Mouse (Mus musculus): ENCODE measurements around the gene Tdrd12. TPM values are rescaled to one million over a fixed set of nuclear protein-coding genes. Genes with fewer than 3 reads are reported as not detected.
"Not testable (repeated sequence)": the region's sequence is repeated elsewhere in the genome, so short reads cannot be mapped to it uniquely, and the experiment has no call there.

The Tdrd12 gene
- polyA plus RNA-seq, 1 experiment from 2014 or later = 0.31 TPM

DNA sequence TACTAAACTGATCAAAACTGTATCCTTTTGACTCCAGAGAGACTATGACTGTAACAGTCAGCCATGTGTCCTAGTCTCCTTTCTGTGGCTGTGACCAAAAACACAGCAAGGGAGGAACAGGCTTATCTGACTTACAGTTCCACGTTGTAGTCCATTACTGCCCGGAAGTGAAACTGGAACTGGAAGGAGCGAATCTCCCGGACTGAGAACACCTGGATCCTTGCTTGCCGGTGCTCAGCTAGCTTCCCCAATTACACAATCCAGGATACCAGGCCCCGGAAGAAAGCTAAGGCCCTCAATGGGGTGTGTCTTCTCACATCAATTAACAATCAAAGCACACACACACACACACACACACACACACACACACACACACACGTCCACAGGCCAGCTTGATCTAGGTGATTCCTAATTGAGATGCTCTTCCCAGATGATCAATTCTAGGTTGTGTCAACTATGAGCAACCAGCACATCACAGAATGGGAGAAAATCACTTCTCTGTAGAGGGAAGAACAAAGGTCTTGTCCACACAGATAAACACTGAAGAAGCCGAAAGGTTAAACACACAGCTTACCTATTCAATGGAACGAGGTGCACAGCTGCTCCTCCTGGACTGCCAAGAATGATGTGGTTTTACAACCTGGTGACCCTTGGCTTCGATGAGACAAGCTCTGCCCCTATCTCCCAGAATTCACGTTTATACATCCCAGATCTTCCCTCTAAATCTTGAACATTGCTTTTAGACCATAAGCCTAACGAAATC, 1.6 kb downstream of the Tdrd12 start:
- Histone ChIP-seq H3K27me3 (ENCODE audit: low read depth, poor library complexity, severe bottlenecking) (no peaks in the 10 kb centered on the region), H3K36me3 (no peaks in the 10 kb centered on the region), H3K4me1 (no peaks in the 10 kb centered on the region), H3K9me3 (replicated peaks) (no peaks in the 10 kb centered on the region), H3K27ac (no peak overlapping the region), H3K4me3 (no peak overlapping the region)
- DNase-seq (ENCODE audit: low spot score) = no peak
- 85% methylated on average over 12 of the region's 12 CpGs for WGBS

DNA sequence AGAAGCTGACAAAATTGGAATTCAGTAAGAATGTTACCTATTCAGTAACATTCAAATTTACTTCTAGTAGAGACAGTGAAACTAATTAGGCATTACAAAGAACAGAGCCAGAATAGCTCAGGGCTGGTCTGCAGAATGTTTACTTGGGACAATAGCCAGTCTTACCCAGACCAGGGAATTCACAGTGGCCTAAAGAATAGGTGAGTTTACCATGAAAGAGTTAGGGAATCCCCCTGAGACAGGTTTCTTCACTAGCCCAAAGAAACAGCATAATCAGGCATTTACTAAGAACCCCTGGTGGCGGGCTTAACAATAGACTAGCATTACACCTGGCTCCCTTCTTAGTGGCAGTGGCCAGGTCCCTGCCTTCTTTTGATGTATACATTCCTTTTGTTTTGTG, 7.0 kb downstream of the Tdrd12 start:
- not testable (repeated sequence) for H3K36me3 ChIP-seq; H3K4me1 ChIP-seq; DNase-seq (ENCODE audit: low spot score); H3K27ac ChIP-seq; H3K9me3 ChIP-seq (replicated peaks); H3K27me3 ChIP-seq (ENCODE audit: low read depth, poor library complexity, severe bottlenecking); H3K4me3 ChIP-seq
- 70% methylated on average over 1 of the region's 1 CpGs for WGBS

DNA sequence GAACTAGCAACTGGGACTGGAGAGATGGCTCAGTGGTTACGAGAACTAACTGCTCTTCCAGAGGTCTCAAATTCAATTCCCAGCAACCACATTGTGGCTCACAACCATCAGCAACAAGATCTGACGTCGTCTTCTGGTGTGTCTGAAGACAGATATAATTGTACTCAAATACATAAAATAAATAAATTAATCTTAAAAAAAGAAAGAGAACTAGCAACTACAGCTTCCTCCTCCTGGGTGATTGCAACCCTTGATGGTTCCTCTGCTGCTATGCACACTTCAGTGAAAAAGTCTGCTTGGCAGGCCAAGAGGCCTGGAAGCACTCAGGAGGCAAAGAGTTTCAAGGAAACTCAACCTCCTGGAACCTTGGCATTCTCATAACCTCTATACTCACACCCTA, 7.5 kb downstream of the Tdrd12 start:
- Histone ChIP-seq H3K9me3 (replicated peaks) (no peaks in the 10 kb centered on the region), H3K4me3 (no peak overlapping the region), H3K36me3 (no peaks in the 10 kb centered on the region), H3K27ac (no peak overlapping the region), H3K4me1 (no peaks in the 10 kb centered on the region), H3K27me3 (ENCODE audit: low read depth, poor library complexity, severe bottlenecking) (no peaks in the 10 kb centered on the region)
- no peak for DNase-seq (ENCODE audit: low spot score)
- WGBS = 81% methylated on average over 3 of the region's 3 CpGs

DNA sequence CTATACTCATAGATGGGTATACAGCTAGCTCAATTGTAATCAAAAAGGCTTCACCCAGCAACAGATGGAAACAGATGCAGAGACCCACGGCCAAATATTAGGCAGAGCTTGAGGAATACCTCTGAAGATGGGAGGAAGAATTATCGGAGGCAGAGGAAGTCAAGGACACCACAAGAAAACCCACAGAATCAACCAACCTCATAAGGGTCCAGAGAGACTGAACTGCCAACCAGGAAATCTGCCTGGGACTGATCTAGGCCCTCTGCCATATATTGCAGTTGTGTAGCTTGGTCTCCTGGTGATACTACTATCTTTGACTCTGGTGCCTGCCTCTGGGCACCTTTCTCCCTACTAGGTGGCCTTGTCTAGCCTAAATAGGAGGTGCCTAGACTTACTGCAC, 10.8 kb downstream of the Tdrd12 start:
- H3K9me3 ChIP-seq (replicated peaks) = no peaks in the 10 kb centered on the region
- H3K4me1 ChIP-seq = no peaks in the 10 kb centered on the region
- H3K27ac ChIP-seq = no peak overlapping the region
- no peaks in the 10 kb centered on the region for H3K27me3 ChIP-seq (ENCODE audit: low read depth, poor library complexity, severe bottlenecking)
- no peak for DNase-seq (ENCODE audit: low spot score)
- no peaks in the 10 kb centered on the region for H3K36me3 ChIP-seq
- WGBS = 84% methylated on average over 2 of the region's 2 CpGs
- no peak overlapping the region for H3K4me3 ChIP-seq

DNA sequence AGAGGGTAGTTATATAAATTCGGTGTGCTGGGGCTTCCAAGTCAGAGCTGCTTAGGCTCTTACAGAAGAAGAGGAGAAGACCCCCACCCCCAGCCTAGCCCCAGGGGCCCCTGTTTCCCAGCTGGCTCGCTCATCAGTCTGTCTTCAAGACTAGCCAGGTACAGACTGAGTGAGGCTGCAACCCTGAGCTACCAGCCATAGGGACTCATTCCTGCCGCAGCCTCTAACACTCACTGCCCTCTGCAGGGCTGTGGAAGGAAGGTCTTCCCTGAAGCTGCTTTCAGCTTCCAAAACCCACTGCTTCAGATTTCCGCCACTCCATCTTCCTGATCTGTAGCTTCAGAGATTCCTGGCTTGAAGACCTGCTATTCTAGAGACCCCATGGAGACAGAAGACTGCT, 35.5 kb downstream of the Tdrd12 start:
- Histone ChIP-seq H3K36me3 (no peaks in the 10 kb centered on the region), H3K4me3 (no peak overlapping the region), H3K27ac (peak overlapping the region; percentile 58; the same call in 1 of the 2 replicates), H3K9me3 (replicated peaks) (no peaks in the 10 kb centered on the region), H3K27me3 (ENCODE audit: low read depth, poor library complexity, severe bottlenecking) (no peaks in the 10 kb centered on the region), H3K4me1 (no peaks in the 10 kb centered on the region; the same call in 1 of the 2 replicates)
- peak; percentile 36 for DNase-seq (ENCODE audit: low spot score)
- 16% methylated on average over 4 of the region's 4 CpGs for WGBS

DNA sequence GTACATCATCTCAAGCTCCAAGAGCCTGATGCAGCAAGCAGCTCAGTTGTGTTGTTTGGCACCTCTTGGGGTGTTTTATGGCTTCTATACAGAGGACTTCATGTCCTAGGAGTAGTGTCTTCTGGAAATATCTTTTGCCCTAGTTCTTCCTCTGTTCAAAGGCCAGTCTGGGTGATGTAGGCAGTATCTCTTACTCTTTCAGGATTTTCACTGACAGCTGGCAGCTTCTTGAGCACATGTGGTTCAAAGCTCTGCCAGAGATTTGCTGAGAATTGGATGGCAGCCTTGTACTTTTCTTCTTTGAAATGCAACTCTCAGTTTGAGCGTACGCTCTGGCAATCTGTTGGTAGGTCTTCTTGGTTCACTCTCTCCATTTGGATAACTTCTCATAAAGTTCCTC, 40.0 kb downstream of the Tdrd12 start:
- Histone ChIP-seq H3K9me3 (replicated peaks) (no peaks in the 10 kb centered on the region), H3K27ac (no peak overlapping the region), H3K4me3 (no peak overlapping the region), H3K27me3 (ENCODE audit: low read depth, poor library complexity, severe bottlenecking) (no peaks in the 10 kb centered on the region), H3K4me1 (no peaks in the 10 kb centered on the region; the same call in 1 of the 2 replicates), H3K36me3 (no peaks in the 10 kb centered on the region)
- WGBS = 99% methylated on average over 2 of the region's 2 CpGs
- no peak for DNase-seq (ENCODE audit: low spot score)

DNA sequence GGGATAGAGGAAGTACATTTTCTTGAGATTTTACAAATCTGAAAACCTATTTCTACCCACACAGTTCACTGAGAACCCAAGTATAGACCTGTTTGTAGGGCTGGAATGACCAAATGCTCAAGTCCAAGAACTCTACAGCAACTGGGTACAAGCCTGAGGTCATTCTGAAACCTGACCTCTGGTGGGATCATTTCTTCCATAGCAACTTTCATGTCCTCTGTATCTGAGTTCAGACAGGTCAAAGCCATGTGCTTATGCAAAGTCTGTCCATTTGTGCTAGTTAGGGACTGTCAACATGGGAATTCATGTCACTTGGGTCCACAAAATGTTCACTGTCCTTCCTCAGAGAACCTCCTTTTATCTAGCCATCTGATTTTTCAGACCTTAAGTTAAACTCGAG, 46.5 kb downstream of the Tdrd12 start:
- no peak for DNase-seq (ENCODE audit: low spot score)
- WGBS = 84% methylated on average over 1 of the region's 1 CpGs
- no peaks in the 10 kb centered on the region for H3K36me3 ChIP-seq
- H3K4me1 ChIP-seq = no peaks in the 10 kb centered on the region
- no peaks in the 10 kb centered on the region for H3K27me3 ChIP-seq (ENCODE audit: low read depth, poor library complexity, severe bottlenecking)
- no peaks in the 10 kb centered on the region for H3K9me3 ChIP-seq (replicated peaks)
- no peak overlapping the region for H3K4me3 ChIP-seq
- H3K27ac ChIP-seq = no peak overlapping the region

DNA sequence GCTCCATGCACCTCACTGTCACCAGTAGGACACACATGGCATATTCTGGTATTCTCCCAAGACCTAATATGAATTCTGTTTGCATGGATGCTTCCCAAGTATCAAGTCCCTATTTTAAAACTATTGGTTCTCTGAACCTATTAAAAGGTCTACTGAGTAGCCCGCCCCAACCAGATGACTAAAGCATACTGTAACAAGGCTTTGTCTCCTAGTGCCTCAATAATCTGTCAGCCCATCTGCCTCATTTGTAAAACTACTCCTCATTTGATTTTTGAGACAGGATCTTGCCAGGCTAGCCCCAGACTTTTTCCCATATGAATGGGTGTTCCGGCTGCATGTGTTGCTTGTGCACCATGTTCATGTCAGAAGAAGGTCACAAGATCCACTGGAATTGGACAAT, 47.4 kb downstream of the Tdrd12 start:
- no peak overlapping the region for H3K27ac ChIP-seq
- no peaks in the 10 kb centered on the region for H3K9me3 ChIP-seq (replicated peaks)
- DNase-seq (ENCODE audit: low spot score) = no peak
- H3K4me3 ChIP-seq = no peak overlapping the region
- H3K4me1 ChIP-seq = no peaks in the 10 kb centered on the region
- 91% methylated on average over 2 of the region's 2 CpGs for WGBS
- no peaks in the 10 kb centered on the region for H3K27me3 ChIP-seq (ENCODE audit: low read depth, poor library complexity, severe bottlenecking)
- H3K36me3 ChIP-seq = no peaks in the 10 kb centered on the region

DNA sequence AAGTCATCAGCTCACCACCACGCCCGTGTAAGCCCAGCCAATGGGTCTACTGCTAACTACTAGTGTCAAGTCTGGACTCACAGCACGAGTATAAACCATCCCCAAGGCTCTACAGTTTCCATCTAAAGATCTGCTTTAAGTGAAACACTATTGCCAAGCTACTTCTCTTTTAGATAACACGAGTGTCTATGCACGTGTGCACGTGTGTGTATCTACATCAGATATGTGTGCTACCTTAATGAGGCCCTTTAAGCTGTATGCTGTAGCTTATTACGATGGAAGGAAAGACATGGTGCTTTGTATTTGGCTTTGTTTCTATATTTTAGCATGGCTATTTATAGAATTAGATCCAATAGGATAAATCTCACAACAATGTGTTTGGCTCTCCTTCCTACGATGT, 51.0 kb downstream of the Tdrd12 start:
- H3K4me1 ChIP-seq = no peaks in the 10 kb centered on the region
- H3K27me3 ChIP-seq (ENCODE audit: low read depth, poor library complexity, severe bottlenecking) = no peaks in the 10 kb centered on the region
- H3K4me3 ChIP-seq = no peak overlapping the region
- DNase-seq (ENCODE audit: low spot score) = no peak
- WGBS = 91% methylated on average over 8 of the region's 8 CpGs
- H3K36me3 ChIP-seq = no peaks in the 10 kb centered on the region
- no peaks in the 10 kb centered on the region for H3K9me3 ChIP-seq (replicated peaks)
- no peak overlapping the region for H3K27ac ChIP-seq

DNA sequence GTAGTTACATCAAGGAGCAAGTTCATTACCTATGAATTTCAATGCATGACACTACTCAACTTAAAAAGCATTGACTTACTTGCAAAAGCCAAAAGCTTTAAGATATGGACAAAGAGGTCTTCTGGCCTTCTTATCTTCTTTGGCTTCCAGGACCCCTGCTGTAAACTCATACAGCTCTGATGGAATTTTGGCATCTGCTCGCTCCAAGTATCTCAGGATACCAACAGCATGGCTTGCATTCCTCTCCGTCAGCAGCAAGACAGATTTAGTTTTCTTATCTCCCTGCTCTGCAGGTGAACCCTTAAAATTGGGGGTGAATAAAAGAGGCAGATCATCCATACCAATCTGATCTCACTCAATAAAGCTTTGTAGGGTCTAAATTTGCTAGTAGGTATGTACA, 52.4 kb downstream of the Tdrd12 start:
- H3K4me1 ChIP-seq = no peaks in the 10 kb centered on the region
- WGBS = 81% methylated on average over 2 of the region's 2 CpGs
- no peak overlapping the region for H3K27ac ChIP-seq
- H3K27me3 ChIP-seq (ENCODE audit: low read depth, poor library complexity, severe bottlenecking) = no peaks in the 10 kb centered on the region
- no peaks in the 10 kb centered on the region for H3K9me3 ChIP-seq (replicated peaks)
- H3K36me3 ChIP-seq = no peaks in the 10 kb centered on the region
- H3K4me3 ChIP-seq = no peak overlapping the region
- DNase-seq (ENCODE audit: low spot score) = no peak

DNA sequence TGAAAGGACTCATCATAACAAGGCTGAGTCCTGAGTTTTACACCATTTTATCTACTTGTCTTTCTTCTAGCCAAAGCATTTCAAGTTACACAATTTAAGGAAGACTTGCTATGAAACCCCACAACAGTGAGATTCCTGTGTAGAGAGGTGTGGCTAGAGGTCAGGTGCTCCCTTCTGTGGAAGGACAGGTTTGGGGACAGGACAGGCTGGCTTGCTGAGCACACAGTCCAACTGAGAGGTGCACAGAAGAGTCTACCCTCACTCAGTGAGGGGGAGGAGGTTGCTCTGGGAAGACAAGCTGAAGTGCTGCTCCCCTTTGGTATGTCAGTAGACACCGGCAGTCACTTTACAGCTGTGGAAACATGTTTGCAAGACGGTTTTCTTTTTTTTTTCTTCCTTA, 61.1 kb downstream of the Tdrd12 start:
- Histone ChIP-seq H3K27me3 (ENCODE audit: low read depth, poor library complexity, severe bottlenecking) (no peaks in the 10 kb centered on the region), H3K36me3 (no peaks in the 10 kb centered on the region), H3K4me1 (no peaks in the 10 kb centered on the region), H3K27ac (no peak overlapping the region), H3K9me3 (replicated peaks) (no peaks in the 10 kb centered on the region), H3K4me3 (no peak overlapping the region)
- DNase-seq (ENCODE audit: low spot score) = no peak
- 86% methylated on average over 2 of the region's 2 CpGs for WGBS

DNA sequence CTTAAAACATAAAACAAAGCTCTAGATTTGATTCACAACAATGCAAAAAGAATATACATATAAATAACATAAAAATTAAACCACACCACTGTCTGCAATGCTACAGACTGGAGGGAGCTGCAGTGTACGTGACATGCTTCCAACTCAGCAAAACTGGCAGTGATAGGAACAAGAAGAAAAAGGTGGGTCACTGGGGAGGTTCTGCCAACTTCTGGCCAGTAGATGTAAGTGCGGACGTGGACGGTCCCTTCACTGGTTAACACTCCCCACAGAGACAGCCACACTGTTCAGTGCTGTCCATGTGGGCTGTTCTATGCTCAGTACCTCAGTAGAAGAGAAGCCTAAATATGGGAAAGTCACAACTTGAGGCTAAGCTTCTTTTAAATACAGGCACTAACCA, 66.8 kb downstream of the Tdrd12 start:
- no peak overlapping the region for H3K27ac ChIP-seq
- DNase-seq (ENCODE audit: low spot score) = no peak
- 44% methylated on average over 4 of the region's 4 CpGs for WGBS

DNA sequence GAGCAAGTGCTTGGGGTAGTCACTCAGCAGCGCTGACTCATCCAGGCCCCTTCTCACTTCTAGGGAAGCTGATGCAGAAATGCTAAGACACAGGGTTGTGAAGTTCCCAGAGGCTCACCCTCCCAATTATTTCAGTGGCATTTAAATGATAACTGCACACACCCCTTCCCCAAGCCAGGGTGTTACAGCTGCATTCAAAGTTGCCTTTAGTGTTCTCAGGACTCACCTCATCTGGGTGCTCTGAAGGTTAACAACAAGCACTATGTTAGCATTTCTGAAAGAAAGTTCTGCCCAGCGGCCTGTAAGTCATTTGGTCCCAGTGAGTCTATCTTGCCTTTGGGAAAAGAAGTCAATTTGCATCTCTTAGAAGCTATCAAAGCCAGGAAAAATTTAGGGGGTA, 69.7 kb downstream of the Tdrd12 start:
- no peak overlapping the region for H3K27ac ChIP-seq
- H3K27me3 ChIP-seq (ENCODE audit: low read depth, poor library complexity, severe bottlenecking) = no peaks in the 10 kb centered on the region
- no peak for DNase-seq (ENCODE audit: low spot score)
- no peaks in the 10 kb centered on the region for H3K4me1 ChIP-seq
- H3K4me3 ChIP-seq = no peak overlapping the region
- no peaks in the 10 kb centered on the region for H3K9me3 ChIP-seq (replicated peaks)
- WGBS = 58% methylated on average over 2 of the region's 2 CpGs
- H3K36me3 ChIP-seq = no peaks in the 10 kb centered on the region

More for the DNA sequence above, 66.8 kb downstream of the Tdrd12 start:
- Histone ChIP-seq H3K27me3 (ENCODE audit: low read depth, poor library complexity, severe bottlenecking) (no peaks in the 10 kb centered on the region), H3K4me1 (no peaks in the 10 kb centered on the region), H3K9me3 (replicated peaks) (no peaks in the 10 kb centered on the region), H3K36me3 (no peaks in the 10 kb centered on the region), H3K4me3 (no peak overlapping the region)

DNA sequence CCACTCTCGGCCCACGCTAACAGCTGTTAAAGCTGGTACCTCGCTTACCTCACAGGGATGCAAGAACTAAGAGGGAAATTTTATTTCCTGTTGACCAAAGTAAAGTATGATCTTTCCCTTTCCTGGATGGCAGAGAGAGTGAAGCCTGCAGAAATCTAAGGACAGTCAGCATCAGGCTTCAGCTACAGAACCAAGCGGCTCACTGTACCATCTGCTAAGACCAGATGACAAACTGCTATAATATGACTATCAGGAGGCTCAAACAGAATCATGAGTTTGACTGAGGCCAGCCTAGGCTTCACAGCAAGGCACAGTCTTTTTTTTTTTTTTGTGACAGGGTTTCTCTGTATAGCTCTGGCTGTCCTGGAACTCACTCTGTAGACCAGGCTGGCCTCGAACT, 72.5 kb downstream of the Tdrd12 start:
- no peaks in the 10 kb centered on the region for H3K36me3 ChIP-seq
- H3K4me3 ChIP-seq = no peak overlapping the region
- H3K9me3 ChIP-seq (replicated peaks) = no peaks in the 10 kb centered on the region
- no peak overlapping the region for H3K27ac ChIP-seq
- no peak for DNase-seq (ENCODE audit: low spot score)
- H3K27me3 ChIP-seq (ENCODE audit: low read depth, poor library complexity, severe bottlenecking) = no peaks in the 10 kb centered on the region
- WGBS = 94% methylated on average over 5 of the region's 5 CpGs
- no peaks in the 10 kb centered on the region for H3K4me1 ChIP-seq
